Mouse (Mus musculus) adipose tissue, adult 10 weeks (tissue): ENCODE data around the gene Zc2hc1c. TPM values are rescaled to one million over a fixed set of nuclear protein-coding genes. Genes with fewer than 3 reads are reported as not detected.

Experiments
- polyA plus RNA-seq: library from polyadenylated mRNA; stranded (reverse); fragments of 350-450 nt; fragmentation: Illumina TruSeq; extraction: RNeasy Lipid Tissue Mini Kit (QIAGEN cat#74804); gene quantifications from one replicate; pipeline ENCODE4 v1.2.3, GENCODE M21; 2014; ENCODE audit warnings: low read depth, low replicate concordance

Gene Zc2hc1c
- polyA plus RNA-seq: 7.3 TPM

DNA sequence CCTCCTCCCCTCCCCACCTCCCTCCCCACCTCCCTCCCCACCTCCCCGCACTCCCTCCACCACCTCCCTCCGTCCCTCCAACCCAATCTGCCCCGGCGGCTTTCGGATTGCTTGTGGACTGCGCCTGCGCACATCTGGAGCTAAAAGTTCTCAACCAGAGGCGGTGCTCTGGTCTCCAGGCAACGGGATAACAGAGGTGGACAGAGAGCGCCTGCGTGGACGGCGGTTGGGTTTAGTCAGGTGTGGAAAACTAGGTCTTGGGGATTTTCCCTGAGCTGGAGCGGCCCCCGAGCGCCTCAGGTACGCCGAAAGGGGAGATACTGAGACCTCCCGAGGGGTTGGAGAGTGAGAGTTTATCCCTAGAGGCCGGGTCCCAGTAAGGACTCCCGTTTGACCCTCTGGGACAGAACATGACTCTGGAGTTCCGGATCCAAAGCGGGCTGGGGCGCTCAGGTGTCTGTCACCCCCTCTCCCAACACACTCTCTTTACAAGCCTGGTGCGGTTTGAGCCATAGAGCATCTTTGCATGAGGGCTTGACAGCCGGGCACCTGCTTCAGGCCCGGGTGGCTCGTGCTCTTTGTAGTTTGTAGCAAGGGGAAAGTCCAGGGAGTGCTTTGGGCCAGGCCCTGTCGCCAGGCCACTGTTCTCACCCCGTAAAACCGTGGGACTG, at the start of gene Zc2hc1c:
Zc2hc1c (plus strand) TSS at position 106 of the 671 bp plus-strand sequence.

DNA sequence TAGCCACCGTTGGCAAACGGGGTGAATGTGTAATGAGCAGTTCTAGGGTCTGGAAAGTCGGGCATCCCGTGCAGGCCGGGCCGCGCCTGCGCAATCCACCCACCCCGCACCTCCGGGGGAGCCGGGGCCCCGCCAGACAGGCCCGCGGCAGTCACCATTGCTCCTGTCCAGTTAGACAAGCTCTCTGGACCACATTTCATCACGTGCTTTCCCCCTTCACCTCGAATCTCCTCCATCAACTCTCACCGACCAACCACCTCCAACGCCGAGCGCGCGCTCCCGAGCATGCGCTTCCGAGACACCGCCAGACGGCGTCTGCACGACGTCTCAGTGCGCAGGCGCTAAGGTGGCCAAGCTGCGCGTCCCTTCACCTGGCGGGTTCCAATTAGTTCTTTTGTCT, 18.1 kb upstream of the Zc2hc1c start, which contains the start of gene Mlh3:
Mlh3 (minus strand) TSS at position 281 of the 400 bp plus-strand sequence.

DNA sequence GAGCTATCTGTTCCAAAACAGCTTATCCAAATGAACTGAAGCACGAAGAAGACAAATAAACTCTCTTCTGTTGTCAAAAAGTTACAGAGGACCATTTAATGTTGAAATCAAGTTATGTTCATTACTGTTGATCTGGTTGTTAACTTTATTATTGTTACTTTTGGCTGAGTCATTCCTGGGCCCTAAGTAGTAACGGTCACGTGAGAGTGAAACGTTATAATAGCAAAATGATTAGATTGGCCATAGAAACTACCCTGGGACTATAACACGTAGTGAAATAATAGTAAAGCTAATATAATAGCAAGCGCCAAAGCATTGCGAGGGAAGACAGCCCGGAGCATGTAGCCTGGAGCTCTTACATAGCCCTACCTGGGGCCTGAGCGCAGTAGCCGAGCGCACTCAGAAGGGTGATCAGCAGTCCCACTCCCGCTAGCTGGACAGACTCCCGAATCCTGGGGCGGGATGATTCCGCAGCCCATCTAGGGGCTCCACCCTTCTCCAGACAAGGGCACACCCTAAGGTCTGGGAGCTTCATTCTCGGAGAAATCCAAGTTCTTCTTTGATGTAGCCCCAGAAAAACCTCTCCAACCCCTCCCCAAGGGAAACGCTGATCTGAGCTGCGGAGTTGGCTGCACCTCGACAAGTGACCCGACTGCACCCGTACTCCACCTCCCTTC, 444 bp upstream of the Zc2hc1c start, which contains the start of gene Acyp1:
Acyp1 (minus strand) TSS at position 630 of the 677 bp plus-strand sequence.

DNA sequence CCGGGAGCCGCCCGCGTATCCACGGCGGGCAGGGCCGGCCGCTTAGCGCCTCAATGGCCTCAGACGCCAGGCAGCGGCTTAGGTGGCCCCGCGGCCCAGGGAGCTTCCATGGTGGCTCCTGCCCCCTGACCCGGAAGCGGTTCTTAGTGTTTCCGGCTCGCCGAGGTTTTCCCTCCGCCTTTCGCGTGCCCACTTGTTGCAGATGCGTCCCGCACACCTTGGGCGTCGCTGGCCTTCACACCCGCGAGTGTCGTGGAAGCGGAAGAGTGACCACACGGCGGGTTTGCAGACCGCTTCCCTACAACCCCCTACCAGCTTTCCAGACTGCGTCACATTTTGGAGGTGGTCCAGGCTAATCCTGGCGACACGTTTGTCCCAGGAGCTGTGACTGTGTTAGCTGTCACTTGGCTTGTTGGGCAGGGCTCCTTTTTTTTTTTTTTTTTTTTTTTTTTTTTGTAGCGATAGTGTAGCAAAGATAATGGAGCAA, 50.9 kb downstream of the Zc2hc1c start, which contains the start of gene Nek9:
Nek9 (minus strand) TSS at position 120 of the 487 bp plus-strand sequence.

Other genes starting within 250 kb of the Zc2hc1c start
- gene Prox2, start 177.8 kb upstream of the Zc2hc1c start, polyA plus RNA-seq: 5.4 TPM
- 122 TPM for gene Dlst, start 177.8 kb upstream of the Zc2hc1c start, polyA plus RNA-seq
- 0.73 TPM for gene Rps6kl1, start 137.3 kb upstream of the Zc2hc1c start, polyA plus RNA-seq
- 45.3 TPM for gene Pgf, start 110.8 kb upstream of the Zc2hc1c start, polyA plus RNA-seq
- gene Eif2b2, start 69.1 kb upstream of the Zc2hc1c start, polyA plus RNA-seq: 69.9 TPM
- gene Mlh3, start 18.0 kb upstream of the Zc2hc1c start, polyA plus RNA-seq: 16.3 TPM
- gene Acyp1, start 153 bp upstream of the Zc2hc1c start, polyA plus RNA-seq: 51.4 TPM
- gene Nek9, start 50.8 kb downstream of the Zc2hc1c start, polyA plus RNA-seq: 45.5 TPM
- gene Tmed10, start 86.3 kb downstream of the Zc2hc1c start, polyA plus RNA-seq: 381 TPM
- 67.4 TPM for gene Fos, start 185.3 kb downstream of the Zc2hc1c start, polyA plus RNA-seq